18 mouse cellular contexts compared by ENCODE assay signal in the genomic region with DNA sequence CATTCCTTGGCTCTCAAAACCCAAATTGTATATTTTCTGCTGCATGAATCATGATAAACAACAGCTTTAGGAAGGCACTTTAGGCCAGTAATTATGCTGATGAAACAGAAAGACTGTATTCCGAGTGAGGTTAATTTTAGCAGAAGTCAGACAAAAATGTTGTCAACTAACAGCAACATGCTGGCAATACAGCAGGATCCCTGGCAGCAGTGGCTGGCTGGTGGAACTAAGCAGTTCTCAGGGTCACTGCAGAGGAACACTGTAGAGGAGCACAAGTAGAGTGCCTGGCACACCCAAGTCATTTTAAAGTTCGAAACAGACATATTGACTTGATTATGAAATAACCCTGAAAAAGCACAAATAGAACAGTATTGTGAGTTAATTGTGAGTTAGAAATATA. TPM values are rescaled to one million over a fixed set of nuclear protein-coding genes. Genes with fewer than 3 reads are reported as not detected.
DNase-seq lines count a peak whose midpoint lies in the region; ATAC-seq and TF ChIP-seq lines count a peak whose summit lies in the region.
"Had no signal": no experiment of that assay in that cellular context is flagged by ENCODE, and none has a peak within 500 bp of the region (broad histone marks: within the 10 kb centered on the region; RNA-seq: fewer than 3 reads in every experiment).

No protein-coding gene starts in this region.

- no peak for TF ChIP-seq CTCF in kidney, adult 2 months (conservative IDR thresholded peaks at IDR 0.05; ENCODE audit: insufficient read depth, insufficient read length, low read depth, low read length)

- H3K36me3 ChIP-seq in kidney, adult 2 months (ENCODE audit: control insufficient read depth, insufficient read depth, low read length) = no peaks in the 10 kb centered on the region
- H3K36me3 ChIP-seq: heart, embryonic 15.5 days; limb, embryonic 10.5 days; midbrain, embryonic 13.5 days had no signal

- H3K4me3 ChIP-seq in kidney, adult 2 months (ENCODE audit: insufficient read depth, low read depth, low read length) = no peak overlapping the region
- H3K4me3 ChIP-seq: erythroblast, embryonic 14.5 days; heart, adult 2 months; heart, embryonic 15.5 days; limb, embryonic 10.5 days; midbrain, embryonic 13.5 days had no signal

- ATAC-seq in frontal cortex, adult (ENCODE audit: low TSS enrichment) = peak; percentile 35; the same call in 1 of the 2 replicates
- ATAC-seq: midbrain, embryonic 13.5 days had no signal

- 88% methylated on average over 2 of the region's 2 CpGs for WGBS in kidney, adult 2 months

- no peak for TF ChIP-seq POLR2A in kidney, adult 2 months (IDR thresholded peaks at IDR 0.05; ENCODE audit: low read depth, low read length)

- H3K27ac ChIP-seq in kidney, adult 2 months (ENCODE audit: insufficient read depth, low read depth, low read length) = no peak overlapping the region
- H3K27ac ChIP-seq: heart, adult 2 months; heart, embryonic 15.5 days; limb, embryonic 10.5 days; midbrain, embryonic 13.5 days had no signal

- no peaks in the 10 kb centered on the region for H3K27me3 ChIP-seq in kidney, adult 2 months (replicated peaks; ENCODE audit: control insufficient read depth, insufficient read depth, low read length)
- H3K27me3 ChIP-seq: heart, embryonic 15.5 days; midbrain, embryonic 13.5 days had no signal

- no peak for DNase-seq in frontal cortex, postnatal 10 days (ENCODE audit: low spot score in 2 of 2)
- DNase-seq in right cerebral cortex, postnatal 10 days (ENCODE audit: low spot score in 2 of 2) = peak; percentile 33 to 40
- no peak for DNase-seq in right cerebral cortex, postnatal 14 days
- DNase-seq in cerebellum, adult 9-11 months = peak; percentile 86
- DNase-seq in lung, postnatal 36 days = peak; percentile 3
- DNase-seq in kidney, adult 2 months = no peak
- no peak for DNase-seq in retina, postnatal 1 day
- DNase-seq: gastrocnemius, postnatal 10 days; heart, adult 2 months; kidney, adult 8-10 months; kidney, postnatal 25 days had no signal

- H3K4me1 ChIP-seq in kidney, adult 2 months (ENCODE audit: control insufficient read depth, insufficient read depth, low read length) = no peaks in the 10 kb centered on the region
- H3K4me1 ChIP-seq: heart, embryonic 15.5 days; limb, embryonic 10.5 days; midbrain, embryonic 13.5 days had no signal

RNA-seq across cellular contexts. Expression of gene Fam81b, which starts 2.8 kb away (rescaled TPM):
- polyA plus RNA-seq in kidney, adult 2 months (2012; rRNA removed) = not detected in 2 replicates
- polyA plus RNA-seq: embryonic facial prominence, embryonic 11.5 days; erythroblast, embryonic 14.5 days; heart, embryonic 15.5 days; limb, embryonic 10.5 days; liver, embryonic 11.5 days had no signal

Comparison
In these comparisons a context has a peak if more than half of its experiments do, and no peak if none do; other contexts are left out.
1. DNase-seq: peak in right cerebral cortex, postnatal 10 days (2 of 2), cerebellum, adult 9-11 months (single experiment) and lung, postnatal 36 days (single experiment); none in frontal cortex, postnatal 10 days (0 of 2), right cerebral cortex, postnatal 14 days (single experiment), kidney, adult 2 months (single experiment) and retina, postnatal 1 day (single experiment).